Mouse (Mus musculus) brain, embryonic 18.5 days (tissue): ENCODE measurements at regions not wholly inside any gene's neighbourhood (a gene's known extent, or its start where the extent isn't known, plus 50 kb on each side); places are given as distances from the start of the nearest gene placed in this dataset.

ENCODE experiments used
- DNase-seq: peaks from one replicate; pipeline ENCODE4 v3.0.0-alpha.2; 2012; ENCODE audit warnings: low read depth, low spot score

DNA sequence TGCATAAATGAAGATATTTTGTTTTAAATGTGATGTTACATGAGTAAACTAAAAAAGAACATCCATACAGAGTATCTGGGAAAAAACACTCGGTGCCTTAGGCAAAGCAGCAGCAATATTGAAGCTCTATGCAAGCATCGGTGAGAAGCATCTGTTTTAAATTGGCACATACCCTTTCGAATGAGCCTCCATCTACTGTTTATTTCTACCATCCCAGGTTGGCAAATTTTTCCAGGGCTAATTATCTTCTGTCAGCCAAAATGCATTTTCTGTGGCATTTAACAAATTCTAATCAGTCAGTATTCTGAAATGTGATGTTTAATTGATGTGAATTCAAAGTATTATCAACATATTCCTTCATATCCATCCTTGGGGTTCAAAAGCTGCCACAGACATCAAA, 1463.8 kb downstream of the Fstl5 start:
- peak; percentile 4 for DNase-seq

DNA sequence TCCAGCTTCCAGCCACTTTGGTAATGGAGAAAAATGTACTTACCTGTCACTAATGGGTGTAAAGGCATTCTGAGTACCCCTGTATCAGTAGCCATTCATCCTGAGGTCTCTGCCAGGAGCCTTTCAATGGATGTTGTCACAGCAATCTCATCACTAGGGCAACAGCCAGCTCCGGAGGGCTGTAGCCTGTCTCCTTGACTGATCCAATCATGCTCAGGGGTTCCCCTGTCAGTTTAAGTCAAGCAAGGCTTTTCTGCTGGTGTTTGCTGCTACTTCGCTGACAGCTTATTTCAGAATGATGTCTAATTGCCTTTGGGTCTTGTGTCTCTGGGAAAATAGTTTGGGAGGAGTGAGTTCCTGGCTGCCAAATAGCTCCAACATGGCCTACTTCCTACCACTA, 1503.2 kb downstream of the Fstl5 start:
- no peak for DNase-seq

DNA sequence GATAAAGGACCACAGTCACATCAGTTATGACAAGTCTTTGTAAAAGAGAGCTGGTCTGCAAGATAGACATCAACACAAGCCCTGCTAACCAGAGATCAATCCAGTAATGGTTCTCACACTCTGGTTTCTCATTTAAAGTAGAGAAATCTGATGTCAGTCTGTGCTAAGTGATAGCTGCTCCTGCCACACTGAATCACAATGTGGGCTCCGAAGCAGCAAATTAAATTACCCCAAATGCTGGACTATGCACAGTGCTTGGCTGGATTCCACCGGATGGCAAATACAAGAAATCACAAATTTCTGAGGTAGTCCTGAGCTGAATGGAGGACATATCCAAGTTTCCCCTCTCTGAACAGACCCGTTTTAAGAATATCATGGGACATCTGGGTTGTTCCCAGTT, 1513.1 kb downstream of the Fstl5 start:
- no peak for DNase-seq
